Mouse (Mus musculus) spleen, postnatal 14 days (tissue): ENCODE data around the gene Kit.

ENCODE experiments used
- DNase-seq, 2 experiments: peaks; one replicate each; pipeline ENCODE4 v3.0.0; 2021 to 2022; ENCODE audit warnings: low spot score in 2 of 2

The Kit gene

GRCm38 (mm10) chr5:75574852-75575566 lies at the start of gene Kit:
TSS of gene Kit (plus strand) at chr5:75574916.
- peak; percentile 34 to 42 for DNase-seq

- DNase-seq: no peak
Observed at GRCm38 (mm10) chr5:75536156-75536555, 38.6 kb upstream of the Kit start.

- DNase-seq: no peak
Observed at GRCm38 (mm10) chr5:75537717-75538116, 37.0 kb upstream of the Kit start.

- no peak for DNase-seq
Observed at GRCm38 (mm10) chr5:75538458-75538857, 36.3 kb upstream of the Kit start.

GRCm38 (mm10) chr5:75539098-75539497 lies 35.6 kb upstream of the Kit start:
- DNase-seq: no peak

GRCm38 (mm10) chr5:75543757-75544156 lies 31.0 kb upstream of the Kit start:
- DNase-seq: no peak

- no peak for DNase-seq
Observed at GRCm38 (mm10) chr5:75544472-75545264, 30.0 kb upstream of the Kit start.

- DNase-seq: no peak
Observed at GRCm38 (mm10) chr5:75545265-75545643, 29.5 kb upstream of the Kit start.

GRCm38 (mm10) chr5:75553021-75553420 lies 21.7 kb upstream of the Kit start:
- DNase-seq: no peak

- no peak for DNase-seq
Observed at GRCm38 (mm10) chr5:75557636-75558035, 17.1 kb upstream of the Kit start.

GRCm38 (mm10) chr5:75559291-75559690 lies 15.4 kb upstream of the Kit start:
- DNase-seq: no peak

GRCm38 (mm10) chr5:75561231-75561630 lies 13.5 kb upstream of the Kit start:
- DNase-seq: no peak

- DNase-seq: no peak
Observed at GRCm38 (mm10) chr5:75574151-75574851, 415 bp upstream of the Kit start.

- peak in 1 of 2 experiments; percentile 10 for DNase-seq
Observed at GRCm38 (mm10) chr5:75575567-75576515, 1.1 kb downstream of the Kit start.

GRCm38 (mm10) chr5:75576741-75577140 lies 2.0 kb downstream of the Kit start:
- no peak for DNase-seq

- no peak for DNase-seq
Observed at GRCm38 (mm10) chr5:75578141-75578540, 3.4 kb downstream of the Kit start.

- DNase-seq: no peak
Observed at GRCm38 (mm10) chr5:75579244-75579643, 4.5 kb downstream of the Kit start.

- DNase-seq: no peak
Observed at GRCm38 (mm10) chr5:75579646-75580268, 5.0 kb downstream of the Kit start.

GRCm38 (mm10) chr5:75581926-75582325 lies 7.2 kb downstream of the Kit start:
- DNase-seq: no peak

- DNase-seq: no peak
Observed at GRCm38 (mm10) chr5:75587781-75588180, 13.1 kb downstream of the Kit start.
